Mouse (Mus musculus) gastrocnemius, adult 8-10 months (tissue): Measurements from ENCODE around the gene Zfp648. TPM values are rescaled to one million over a fixed set of nuclear protein-coding genes. Genes with fewer than 3 reads are reported as not detected.

ENCODE experiments used
- DNase-seq, 2 experiments: peaks; one replicate each; pipeline ENCODE4 v3.0.0; 2022; ENCODE audit warnings: low spot score in 2 of 2
- total RNA-seq, 4 experiments: library from RNA; stranded (reverse); gene quantifications; 2 replicates each; pipeline ENCODE4 v1.2.4; 2022

The Zfp648 gene
- not detected for total RNA-seq

DNA sequence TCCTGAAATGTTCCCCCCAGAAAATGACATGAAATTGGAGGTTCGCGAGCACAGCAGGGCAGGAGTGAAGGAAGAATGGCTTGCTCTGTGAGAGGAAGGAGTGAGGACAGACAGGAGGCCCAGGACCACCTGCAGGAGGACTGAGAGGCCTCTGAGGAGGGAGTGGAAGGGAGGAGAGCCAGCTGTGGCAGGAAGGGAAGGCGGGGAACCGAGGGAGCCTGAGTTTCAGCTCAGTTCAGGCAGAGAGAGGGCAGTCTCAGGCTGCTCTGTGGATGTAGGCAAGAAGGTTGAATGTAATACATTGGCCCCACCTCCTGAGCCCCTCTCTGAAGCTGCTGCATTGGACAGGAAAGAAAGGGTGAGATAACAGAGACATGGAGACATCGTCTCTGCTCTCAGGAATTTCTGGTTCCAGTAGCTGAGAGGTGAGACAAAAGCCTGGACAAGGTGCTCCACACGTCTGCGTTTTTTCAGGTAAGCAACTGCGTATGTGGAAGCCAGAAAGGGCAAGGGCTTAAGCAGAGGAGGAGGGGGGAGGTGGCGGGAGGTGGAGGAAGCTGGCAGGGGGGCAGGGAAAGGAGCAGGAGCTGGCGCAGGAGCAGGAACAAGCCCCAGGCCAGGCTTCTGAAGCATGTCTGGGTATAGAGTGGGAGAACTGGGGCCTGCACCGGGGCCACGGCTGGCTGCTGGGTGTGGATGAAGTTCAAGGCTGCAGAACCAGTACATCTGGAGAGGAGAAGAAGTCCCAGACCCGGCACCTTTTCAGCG lies at the start of gene Zfp648:
Zfp648 (plus strand) TSS at position 233 of the 768 bp plus-strand sequence.
- DNase-seq = no peak

DNA sequence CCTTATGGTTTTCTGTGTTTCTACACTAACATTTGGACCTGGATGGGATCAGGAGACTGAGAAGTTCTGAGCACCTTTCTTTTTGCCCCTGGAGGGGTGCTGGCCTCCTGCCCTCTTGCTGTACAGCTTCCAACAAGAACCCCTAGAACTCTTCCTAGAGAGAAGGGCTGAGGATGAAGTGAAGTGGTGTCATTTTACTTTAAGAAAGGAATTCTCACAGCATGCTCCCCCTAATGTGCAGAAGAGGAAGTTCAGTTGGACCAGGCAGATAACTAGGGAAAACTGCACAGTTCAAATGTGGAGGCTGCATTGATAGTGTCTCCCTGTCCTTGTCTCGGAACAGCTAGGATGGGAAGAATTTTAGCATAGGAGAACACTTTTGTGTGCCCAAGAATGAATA lies 48.4 kb upstream of the Zfp648 start:
- DNase-seq = no peak

DNA sequence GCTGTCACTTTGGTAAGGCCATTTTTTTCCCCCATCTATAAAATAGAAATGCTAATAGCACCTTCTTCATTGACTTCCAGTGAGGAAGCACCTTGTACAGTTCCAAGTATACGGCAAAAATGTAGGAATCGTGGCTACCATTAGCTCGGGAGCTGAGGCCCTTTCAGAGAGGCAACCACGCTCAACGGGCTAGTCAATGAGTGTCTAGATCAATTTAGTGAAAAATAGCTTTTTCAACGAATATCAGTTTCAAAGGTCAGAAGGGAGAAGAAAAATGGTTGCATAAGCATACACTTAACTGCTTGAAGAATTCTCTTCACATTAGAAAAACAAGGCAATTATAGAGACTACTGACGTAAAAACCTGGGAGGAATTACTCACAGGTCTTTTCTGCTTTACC lies 47.2 kb upstream of the Zfp648 start:
- DNase-seq = no peak

DNA sequence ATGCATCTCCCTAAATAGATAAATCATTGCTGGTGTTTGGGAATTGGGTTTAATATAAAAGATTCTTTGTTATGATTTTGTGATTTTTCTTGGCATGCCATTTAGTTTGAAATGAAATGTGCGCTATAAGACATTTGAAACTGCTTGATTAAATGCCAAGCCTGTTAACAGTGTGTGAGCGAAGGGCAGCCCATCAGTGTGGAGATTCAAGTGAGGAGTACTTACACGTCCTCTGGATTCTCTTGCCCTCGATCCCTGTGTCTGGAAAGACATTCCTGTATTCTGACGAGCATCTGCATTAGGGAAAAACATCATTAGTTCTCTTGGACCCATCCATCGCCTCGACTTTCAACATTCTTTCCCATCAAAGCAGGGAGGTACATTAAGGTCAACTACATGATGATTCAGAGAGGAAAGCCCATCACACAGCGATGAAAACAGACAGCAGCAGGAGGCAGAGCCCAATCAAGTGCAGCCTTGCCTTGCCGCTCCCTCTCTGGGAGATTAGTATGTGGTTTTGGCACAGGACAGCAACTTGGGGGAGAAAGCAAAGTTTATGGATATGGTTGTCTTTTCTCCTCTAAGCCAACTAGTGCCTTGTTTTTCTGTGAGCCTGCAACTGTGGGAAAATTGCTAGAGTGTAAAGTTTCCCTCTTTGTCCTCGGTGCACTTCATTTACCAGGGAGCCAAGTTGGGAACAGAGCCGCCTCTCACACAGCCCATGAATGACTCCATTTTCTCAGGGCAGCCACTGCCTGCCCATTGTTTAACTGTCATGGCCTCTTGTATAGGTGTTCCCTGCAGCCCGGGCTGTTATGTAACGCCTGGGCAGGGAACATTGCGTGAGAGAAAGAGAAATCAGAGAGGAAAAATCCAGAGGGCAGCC lies 44.6 kb upstream of the Zfp648 start:
- DNase-seq = peak in 1 of 2 experiments; percentile 18

DNA sequence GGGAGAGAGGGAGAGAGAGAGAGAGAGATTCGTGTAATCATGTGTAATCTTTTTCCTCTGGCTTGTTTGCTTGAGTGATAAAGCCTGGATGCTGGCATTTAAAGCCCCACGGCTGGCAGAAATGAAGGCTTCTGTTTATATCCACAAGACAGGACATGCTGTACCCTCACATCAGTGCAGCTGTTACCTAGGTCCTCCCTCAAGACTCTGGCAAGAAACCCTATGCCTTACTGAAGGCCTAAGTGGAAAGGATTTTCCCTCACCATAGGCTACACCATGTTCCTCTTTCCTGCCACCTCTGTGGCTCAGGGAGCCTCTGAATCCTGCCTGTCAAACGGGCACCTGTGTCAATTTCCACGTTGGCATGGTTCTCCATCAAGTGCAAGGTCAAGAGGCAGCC lies 43.9 kb upstream of the Zfp648 start:
- DNase-seq = peak in 1 of 2 experiments; percentile 42

DNA sequence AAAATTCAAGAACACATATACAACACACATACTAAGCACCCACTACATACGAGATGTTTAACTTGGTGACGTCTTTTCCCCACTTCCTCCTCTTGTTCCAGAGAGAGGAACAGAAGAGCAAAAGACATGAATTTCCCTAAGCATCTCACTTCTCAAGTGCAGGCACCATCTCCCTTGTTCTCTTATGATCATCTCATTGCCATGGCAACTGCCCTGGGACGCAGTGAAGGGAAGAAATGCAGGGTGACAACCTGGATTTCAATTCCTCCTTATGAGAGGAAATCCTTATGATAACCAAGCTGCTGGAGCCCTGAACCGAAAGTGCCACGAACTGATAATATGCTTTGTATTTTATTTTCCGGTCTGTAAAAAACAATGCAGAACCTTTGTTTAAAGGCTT lies 33.3 kb upstream of the Zfp648 start:
- DNase-seq = no peak

DNA sequence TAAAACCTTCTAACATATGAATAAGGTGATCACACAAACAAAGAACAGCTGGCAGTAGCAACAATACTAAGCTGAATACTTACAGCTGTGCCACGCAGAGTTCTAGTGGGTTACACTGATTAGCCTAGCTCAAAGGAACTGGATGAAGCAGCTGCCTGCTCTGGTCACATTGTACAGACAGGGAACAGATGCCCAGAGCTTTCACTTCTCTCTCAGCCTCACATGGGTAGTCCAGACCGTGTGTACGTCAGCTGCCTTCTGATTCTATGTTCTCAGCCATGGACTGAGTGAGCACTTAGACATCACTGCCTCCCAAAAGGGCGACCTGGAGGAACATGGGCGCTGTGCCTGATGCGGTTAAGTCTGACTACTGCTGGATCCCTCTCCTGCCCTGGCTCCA lies 25.7 kb upstream of the Zfp648 start:
- no peak for DNase-seq

DNA sequence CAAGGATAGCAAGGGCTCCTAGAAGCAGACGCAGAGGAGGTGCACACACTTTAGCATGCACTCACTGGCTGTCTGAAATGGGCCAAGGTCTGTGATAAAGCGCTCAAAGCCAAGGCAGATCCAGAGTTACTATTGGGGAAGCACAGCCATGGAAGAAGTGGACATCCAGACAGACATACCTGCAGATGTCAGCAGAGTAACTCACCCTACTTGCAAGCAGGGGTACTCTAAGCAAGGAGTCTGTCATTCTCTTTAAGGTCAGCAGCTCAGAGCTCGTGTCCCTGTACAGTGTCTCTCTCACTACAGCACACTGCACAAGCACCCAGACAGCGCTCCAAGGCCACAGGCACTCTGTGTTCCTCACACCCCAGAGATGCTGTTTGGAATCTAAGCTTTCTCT lies 23.2 kb upstream of the Zfp648 start:
- no peak for DNase-seq

DNA sequence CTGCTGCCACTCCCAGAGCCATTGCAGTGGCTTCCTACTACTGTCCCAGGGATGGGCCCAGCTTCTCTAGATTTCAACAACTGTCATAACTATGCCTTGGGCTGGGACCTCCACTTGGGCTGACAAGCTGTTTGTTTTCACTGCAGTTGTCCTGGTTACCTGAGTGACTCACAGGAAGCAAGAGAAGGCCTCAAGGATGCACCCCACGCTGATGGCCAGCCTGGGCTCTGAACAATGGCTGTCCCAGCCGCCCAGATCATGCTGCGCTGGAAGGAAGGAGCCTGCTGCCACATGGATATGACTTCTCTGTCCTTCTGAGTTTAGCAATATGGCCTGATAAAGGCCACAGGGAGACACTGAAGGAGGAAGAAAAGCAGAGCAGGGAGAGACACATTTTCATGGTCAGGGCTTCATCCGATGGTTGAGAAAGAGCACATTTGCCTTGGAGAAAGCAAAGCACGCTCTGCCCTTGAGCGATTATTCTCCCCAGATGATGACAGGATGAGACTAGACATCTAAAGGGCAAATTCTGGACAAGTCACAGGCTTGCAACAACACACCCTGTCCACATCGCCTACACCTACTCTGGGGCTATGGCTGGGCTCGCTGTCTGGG lies 22.3 kb upstream of the Zfp648 start:
- DNase-seq = no peak

DNA sequence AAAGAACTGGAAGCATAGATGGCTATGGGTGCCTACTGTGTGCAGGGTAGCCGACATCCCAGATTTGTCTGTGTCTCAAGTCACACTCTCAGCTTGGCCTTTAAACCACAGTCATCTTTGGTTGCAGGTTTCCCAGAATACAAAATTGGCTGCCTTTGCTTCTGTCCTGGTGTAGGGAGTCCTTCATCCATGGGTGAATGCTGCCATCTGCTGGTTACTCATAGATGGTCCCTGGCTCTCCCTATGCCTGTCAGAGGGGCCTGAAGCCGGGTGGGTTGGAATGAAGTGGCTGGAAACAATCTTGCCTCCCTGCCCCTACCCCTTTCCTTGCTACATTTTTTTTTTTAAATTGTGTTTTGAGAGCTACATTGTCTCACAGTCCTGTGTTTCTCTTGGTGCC lies 20.0 kb upstream of the Zfp648 start:
- DNase-seq = peak; percentile 72 to 73

DNA sequence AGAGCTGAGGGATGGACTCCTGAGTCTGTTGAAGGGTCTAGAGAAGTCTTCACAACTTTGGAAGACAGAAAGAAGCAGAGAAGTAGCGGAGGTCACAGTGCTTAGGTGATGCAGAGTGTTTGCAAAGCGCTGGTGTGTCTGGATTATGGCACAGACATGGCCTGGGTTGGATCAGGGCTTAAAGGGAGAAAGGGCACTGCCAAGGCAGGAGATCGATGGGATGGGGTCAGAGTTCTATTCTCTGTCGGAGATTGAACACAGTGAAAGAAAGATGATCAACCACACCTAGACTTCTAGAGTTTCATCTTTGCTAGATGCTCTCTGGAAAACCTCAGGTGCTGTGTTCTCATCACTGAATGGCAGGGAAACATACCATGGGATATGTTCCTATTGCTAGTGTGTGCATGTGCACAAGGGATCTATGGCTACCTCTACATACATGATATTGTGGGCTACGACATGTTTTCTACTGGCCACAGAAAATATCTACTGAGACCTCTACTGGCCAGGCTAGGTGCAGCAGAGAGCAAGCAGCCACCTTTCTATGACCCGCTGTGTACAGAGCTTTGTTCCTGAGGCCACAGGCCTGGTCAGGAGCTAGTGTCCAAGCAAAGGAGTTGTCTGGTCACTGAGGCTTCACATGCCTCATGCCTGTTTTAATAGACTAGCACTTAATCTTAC lies 18.5 kb upstream of the Zfp648 start:
- DNase-seq = no peak

DNA sequence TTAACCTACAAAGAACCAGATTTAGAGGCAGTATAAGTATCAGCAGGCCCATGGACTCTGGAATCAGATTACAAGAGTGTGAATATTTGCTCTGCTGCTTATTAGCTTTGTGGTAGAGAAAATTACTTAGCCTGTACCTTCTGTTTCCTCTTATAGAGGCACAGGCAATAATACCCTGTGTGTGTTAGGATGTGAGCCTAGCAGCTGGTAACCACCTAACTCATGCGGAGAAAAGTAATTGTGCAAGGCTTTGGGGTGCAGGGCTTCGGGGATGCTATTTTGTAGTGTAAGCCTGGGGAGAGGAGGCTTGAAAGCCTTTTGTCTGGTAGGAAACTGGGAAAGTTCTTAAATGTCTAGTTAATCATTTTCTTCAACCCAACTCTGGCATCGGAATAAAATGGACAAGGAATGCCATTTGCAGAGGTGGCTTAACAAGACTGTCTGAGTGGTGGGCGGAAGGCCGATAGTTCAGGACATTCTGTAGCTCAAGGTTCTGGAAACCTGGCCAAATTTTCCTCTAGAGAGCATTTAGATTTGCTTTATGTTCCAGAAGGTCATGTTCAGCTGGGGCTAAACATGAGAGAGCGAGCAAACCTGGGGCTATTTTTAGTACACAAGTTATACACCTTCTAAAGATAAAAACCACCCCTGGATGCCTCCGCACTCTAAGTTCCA lies 17.8 kb upstream of the Zfp648 start:
- no peak for DNase-seq

DNA sequence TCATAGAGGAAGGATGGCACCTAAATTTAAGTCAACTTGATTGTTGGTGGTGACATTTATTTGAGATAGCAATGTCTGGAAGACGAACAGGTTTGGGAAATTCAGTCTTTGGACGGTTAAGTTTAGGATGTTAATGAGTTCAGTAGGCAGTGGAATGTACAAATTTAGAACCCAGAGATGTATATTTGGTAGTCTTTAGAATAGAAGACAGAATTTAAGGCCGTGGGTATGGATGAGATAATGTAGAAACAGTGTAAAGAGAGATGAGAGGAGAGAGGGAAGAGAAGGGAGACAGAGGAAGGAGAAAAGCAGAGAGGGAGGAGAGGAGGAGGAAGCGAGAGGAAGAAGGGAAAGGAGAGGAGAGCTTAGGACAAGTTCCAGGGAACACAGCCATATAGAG lies 12.8 kb upstream of the Zfp648 start:
- no peak for DNase-seq

DNA sequence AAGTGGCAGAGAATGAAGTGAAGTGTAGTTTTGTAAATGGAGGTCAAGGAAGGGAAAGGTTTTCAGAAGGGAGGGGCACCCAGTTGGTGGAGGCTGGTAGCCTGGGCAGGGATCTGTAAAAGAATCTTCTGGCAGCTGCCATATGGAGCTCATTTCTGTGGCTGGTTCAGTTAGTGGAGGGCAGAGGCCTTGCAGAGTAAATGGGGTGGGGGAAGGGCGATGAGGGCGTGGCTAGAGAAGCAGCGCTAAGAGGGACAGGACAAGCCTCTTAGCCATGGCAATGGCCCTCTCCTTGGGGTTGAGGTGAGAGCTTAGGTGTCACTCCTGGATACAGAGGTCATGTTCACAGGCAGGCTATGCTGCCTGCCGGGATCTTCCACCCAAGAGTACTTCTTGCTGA lies 12.4 kb upstream of the Zfp648 start:
- no peak for DNase-seq

DNA sequence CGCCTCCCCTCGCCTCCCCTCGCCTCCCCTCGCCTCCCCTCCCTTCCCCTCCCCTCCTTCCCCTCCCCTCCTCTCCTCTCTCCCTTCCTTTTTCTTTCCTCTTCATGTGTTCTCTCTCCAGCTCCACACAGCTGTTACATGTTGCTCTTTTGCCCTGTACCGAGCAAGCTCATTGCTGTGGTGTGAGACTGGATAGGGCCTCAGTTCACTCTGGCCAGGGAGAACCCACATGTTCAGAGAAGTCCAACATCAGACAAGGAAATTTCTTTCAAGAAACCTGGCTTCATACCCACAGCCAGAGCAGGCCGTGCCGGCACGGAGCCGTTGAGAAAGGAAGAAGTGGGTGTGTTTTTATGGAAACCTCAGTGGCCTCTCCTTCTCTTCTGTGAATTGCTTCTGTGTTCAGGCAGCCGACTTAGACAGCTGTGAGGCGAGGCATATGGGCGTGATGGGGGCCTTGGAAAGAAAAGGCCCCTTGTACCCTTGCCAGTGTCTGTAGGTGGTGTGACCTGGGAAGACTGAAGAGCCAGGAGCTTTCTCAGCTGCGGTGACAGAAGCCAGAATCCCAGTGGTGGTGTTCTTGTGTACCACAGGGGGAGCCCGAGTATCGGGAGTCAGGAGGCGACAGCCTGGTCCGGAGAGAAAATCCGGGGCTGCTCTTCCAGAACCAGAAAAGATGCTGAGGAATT lies 11.0 kb upstream of the Zfp648 start:
- DNase-seq = no peak

DNA sequence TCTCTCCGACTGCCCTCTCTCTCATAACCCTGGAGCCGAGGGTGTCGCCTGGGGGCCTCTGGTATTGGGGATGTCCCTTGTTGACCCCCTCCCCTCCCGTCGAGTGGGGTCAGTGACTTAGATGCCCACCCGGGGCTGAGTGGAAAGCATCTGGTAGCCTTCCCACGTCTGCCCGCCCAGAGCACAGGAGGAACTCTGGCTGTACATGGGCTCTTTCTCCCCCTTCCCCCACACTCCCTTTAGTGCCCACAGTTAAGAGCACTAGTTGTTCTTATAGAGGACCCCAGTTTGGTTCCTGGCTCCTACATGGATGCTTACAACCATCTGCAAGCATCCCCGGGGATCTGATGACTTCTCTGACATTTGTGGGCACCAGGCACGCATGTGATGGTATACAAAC lies 2.1 kb upstream of the Zfp648 start:
- DNase-seq = no peak

DNA sequence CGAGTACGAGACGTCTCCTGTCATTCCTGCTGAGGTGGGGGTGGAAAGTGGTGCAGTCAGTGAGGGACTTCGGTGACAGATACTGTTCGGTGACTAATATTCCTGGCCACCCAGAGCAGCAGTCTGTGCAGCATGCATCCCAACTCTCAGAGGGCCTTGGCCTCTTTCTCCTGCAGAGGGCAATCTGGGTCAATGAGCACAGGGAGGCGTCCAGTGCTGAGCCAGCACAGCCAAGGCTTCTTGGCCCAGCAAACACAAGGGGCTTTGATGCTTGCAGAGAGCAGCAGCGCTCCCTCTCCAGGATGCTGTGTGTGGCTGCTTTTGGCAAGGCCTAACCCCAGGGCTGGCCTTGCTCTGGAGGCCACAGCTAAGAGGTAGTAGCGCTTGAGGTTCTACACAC lies 1.6 kb downstream of the Zfp648 start:
- DNase-seq = no peak

DNA sequence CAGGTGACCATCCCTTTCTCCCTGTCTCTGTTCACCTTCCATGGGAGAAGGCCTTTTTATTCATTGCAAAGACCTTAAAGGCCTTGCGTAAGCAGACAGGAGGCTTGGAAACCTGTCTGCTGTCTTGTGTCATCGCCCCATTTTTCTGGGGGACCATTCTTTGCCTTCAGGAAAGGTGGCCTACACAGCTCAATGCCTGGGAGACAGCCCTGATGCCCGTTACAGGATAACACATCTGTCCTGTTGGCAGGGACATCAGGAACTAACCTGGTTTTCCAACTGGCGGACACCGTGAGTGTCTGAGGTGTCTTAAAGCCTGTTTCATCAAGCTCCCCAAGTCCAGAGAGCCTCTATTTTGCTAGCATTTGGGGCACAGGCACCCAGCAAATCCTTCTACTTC lies 2.4 kb downstream of the Zfp648 start:
- DNase-seq = no peak

DNA sequence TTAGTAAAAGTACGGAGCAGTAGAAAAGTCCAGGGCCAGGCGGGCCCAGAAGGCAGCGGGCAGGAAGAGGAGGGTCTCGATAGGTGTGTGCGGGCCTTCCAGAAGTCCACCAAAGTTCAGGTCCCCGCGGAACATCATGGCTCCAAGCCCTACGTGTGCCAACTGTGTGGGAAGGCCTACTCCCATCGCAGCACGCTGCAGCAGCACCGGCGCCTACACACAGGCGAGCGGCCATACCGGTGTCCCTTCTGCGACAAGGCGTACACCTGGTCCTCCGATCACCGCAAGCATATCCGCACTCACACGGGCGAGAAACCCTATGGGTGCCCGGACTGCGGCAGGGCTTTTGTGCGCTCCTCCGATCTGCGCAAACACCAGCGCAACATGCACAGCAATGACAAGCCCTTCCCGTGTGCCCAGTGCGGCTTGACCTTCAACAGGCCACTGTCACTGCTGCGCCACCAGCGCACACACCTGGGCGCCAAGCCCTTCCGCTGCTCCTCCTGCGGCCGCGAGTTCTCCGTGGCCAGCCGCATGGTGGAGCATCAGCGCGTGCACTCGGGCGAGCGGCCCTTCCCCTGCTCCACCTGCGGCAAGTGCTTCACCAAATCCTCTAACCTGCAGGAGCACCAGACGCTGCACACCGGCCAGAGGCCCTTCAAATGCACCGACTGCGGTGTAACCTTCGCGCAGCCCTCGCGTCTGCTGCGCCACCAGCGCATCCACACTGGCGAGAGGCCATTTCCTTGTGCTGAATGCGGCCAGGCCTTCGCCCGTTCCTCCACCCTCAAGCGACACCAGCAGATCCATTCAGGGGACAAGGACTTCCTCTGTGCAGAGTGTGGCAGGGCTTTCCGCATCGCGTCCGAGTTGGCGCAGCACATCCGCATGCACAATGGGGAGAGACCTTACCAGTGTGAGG lies 3.9 kb downstream of the Zfp648 start:
- DNase-seq = no peak
